Mouse (Mus musculus) spleen, postnatal 4 days (tissue): ENCODE results near the gene Gm43552.
"Not testable (repeated sequence)": the region's sequence is repeated elsewhere in the genome, so short reads cannot be mapped to it uniquely, and the experiment has no call there.

Experiments used
- DNase-seq, 2 experiments: peaks; one replicate each; pipeline ENCODE4 v3.0.0; 2022; ENCODE audit warnings: low spot score in 2 of 2

Gm43552 gene

DNA sequence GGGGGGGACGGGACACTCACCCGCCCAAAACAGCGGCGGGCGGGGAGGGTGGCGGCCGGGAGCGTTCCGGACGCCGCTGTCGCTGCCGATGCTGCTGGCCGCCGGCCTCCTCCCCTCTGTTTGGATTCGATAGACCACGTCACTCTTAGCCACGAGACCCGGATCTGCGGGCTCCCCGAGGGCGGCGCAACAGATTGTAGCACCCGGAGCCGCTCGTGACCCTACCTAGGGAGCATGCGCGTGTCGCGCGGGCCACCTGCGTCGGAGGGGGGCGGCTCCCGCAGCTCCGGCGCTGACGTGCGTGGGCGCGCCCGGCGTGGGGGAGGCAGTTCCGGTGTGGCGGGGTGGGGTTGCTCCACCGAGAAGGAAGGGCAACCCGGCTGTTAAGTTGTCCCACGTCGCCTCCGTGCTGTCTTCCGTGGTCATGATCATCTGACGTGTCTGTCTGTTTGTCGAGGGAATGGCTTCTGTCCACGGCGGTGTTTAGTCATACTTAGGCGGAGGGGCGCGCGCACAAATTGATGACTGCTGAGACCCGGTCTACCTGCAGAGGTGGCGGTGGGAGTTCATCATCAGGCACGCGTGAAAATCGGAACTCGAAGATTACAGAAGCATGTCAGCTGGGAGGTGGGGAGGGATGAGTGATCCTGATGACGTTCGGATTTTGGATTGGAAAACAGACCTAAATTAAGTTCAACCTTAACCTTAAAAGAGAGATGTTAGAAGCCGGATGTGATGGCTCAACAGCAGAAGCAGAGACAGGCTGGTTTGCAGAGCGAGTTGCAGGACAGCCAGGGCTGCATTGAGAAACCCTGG is at the start of gene Gm43552:
Gene Gm43552 (minus strand): TSS at position 118 of the 816 bp plus-strand sequence.
- DNase-seq = peak; percentile 92 to 95

DNA sequence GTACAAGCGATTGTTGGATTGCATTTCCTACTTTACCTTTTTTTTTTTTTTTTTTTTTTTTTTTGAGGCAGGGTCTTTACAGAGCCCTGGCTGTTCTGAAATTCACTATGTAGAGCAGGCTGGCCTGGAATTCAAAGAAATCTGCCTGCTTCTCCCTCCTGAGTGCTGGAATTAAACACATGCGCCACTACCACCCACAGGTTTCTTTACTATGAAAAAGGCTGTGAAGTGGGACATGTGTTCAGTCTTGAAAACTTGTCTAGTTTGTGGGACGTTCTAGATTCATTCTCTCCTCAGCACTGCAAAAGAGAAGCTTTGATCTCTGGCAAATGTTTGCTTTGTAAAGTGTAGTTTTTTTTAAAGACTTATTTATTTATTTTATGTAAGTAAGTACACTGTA is 49.3 kb upstream of the Gm43552 start:
- no peak for DNase-seq

DNA sequence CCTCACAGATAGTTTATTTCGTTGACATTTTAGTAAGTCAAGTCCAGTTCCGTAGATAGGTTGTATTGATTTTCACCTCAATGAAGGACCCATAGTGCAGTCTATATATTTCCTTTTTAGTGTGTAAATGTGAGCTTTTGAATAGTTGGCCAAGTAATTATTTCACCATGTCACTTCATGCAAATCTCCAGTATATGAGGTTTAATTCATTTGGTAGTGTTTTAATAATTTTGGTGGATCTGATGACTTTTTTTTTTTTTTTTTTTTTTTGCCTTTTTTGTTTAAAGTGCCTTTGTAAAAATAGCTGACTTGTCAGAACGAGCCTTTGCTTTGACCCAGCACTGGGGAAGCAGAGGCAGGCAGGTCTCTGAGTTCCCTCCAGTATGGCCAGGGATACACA is 47.2 kb upstream of the Gm43552 start:
- no peak for DNase-seq

DNA sequence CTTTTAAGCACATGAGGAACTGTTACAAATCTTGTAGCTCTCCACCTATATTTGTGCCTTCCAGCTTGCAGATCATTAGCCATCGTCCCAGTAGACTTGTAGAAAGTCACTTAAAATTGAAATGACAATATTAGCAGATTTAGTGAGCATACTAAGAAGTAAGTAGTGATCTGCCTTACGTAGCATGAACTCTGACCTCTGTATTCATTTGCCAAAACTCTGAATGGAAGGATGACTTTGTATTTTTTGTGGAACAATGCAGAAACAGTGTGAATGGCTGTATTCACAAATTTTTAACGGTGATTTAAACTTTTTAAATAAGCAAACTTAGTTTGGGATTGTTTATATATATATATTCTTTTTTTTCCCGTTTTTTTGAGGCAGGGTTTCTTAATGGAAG is 46.2 kb upstream of the Gm43552 start:
- DNase-seq = no peak

DNA sequence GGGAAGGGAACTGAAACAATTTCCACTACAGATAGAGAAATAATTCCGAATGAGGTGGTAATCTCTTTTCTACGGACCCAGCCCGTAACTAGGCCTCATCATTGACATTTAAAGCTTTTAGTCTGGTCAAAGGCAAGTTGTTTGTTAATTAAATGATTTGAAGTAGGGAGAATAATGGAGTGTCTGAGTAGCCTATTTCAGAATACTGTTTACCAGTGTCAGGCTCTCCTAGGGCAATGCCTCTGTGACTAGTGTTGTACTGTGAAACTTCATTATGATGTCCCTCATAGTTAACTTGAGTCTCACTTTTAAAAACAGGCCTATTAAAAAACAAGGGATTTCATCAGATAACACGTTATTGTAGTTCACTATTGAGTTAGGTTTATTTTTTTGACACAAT is 45.5 kb upstream of the Gm43552 start:
- DNase-seq = no peak

DNA sequence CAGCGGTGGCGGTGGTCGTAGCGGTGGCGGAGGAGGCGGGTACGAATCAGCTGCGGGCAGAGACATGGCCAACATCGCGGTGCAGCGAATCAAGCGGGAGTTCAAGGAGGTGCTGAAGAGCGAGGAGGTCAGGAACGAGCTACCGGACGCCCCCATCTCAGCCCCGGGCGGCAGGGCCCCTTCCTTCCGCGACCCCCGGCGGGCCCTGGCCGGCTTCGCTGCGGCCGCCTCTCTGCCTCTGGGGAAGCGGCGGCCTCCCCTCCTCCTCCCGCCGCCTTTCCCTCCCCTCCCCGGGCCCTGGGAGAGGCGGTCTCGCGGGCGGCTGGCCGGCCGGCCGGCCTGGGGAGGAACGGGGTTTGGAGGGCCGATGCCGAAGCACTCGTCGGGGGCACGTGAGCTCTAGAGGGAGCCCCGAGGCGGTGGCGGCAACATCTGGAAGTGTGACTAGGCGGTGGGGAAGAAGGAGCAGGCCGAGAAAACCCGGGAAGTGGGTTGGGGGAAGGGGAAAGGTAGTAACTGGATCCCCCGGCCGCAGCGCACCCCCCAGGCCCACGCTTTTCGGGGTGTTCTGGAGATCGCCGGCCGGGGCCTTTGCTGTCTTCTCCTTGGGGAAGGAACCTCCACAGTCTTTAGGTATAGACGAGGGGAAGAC is 44.9 kb upstream of the Gm43552 start:
- peak; percentile 61 to 84 for DNase-seq

DNA sequence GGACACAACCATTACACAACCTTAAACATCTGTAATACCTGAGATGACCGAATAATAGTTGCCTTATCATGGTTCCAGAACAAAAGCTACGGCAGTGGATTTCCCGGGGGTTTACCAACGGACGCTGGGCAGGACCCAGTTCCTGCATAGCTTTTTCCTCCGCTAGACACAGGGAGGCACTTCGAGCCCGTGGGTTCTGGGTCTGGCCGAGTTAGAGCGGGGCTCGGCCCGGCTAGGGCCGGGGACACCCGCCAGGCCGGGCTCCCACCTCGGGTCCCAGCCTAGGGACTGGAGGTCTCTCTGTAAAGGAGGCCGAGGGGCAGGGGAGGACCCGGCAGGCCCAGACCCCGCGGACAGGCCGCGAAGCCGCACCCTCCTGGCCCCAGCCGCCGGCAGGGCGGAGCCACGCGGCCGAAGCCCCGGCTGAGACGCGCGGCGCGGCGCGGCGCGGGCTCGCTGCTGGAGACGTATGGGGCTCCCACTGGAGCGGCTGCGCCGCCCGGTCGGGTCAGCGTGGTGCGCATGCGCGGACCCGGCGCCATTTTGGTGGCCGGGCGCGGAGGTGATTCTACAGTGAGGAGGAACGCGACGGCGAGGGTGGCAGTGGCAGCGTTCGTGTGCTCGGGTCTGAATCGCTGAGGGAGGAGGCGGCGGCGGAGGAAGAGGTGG is 44.3 kb upstream of the Gm43552 start, which contains the start of the genes Smim14 and Ube2k:
Gene Smim14 (minus strand): TSS at position 434 of the 669 bp plus-strand sequence.
Gene Ube2k (plus strand): TSS at position 483 of the 669 bp plus-strand sequence.
- DNase-seq = peak; percentile 95 to 99

DNA sequence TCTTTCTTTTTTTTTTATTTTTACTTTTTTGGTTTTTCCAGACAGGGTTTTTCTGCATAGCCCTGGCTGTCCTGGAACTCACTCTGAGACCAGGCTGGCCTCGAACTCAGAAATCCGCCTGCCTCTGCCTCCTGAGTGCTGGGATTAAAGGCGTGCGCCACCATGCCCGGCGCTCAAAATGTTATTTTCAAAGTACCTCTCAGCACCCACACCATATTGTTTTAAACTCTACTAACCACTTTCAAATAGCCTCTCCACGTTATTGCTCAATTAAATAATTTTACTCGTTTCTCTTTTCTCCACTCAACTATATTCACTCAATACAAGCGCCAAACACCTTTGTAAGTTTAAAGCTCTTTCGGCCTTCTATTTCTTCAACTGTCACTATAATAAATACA is 43.4 kb upstream of the Gm43552 start:
- DNase-seq = not testable (repeated sequence)

DNA sequence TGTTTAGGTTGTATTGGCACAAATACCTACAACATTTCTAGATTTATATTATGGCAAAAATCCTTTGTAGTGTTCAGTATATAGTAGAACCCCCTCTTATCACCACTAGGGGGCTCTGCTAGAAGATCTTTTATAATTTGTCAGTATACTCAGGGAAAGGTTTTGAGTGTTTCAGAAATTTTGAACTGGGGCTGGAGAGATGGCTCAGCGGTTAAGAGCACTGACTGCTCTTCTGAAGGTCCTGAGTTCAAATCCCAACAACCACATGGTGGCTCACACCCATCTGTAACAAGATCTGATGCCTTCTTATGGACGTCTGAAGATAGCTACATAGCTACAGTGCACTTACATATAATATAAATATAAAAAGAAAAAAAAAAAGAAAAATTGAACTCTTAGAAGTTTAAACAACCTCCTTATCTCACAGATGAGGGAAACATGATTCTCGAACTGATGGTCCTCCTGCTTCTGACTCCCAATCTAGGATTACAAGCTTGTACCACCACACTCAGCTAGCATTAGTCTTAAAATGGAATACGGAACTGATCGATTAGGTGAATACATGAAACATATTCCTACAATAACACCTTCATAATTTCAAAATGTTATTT is 42.9 kb upstream of the Gm43552 start:
- peak in 1 of 2 experiments; percentile 23 for DNase-seq

DNA sequence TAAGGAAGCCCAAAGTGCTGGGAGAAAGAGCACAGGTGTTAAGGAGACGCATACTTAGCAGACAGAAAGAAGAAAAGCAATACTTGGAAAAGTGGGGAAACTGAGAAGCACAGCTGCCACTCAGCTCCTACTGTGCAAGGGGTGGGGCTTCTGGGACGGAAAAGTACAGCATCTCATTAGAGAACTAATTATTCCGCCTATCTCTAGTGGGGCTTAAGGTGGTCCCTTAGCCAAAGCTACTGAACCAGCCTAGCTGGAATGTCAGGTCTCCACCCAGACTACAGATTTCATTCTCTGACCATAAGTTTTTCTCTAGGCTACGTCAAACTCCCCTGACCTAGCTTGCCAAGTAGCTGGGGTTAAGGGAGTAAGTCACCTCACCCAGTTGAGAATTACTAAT is 41.9 kb upstream of the Gm43552 start:
- no peak for DNase-seq

DNA sequence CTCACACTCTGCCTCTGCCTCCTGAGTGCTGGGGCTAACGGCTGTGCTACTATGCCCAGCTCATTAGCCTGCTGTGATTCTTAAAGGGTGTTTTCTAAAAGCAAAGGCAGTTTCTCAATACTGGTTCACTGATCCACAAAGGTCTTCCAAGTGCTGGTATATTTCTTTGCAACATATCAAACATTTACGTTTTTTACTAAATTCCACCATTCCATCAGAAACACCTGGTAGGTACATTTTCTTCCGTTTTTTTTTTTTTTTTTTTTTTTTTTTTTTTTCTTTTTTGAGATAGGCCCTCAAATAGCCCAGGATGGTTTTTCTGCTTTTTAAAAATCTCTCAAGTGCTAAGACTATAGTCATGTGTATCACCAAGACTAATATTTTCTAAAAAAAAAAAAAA is 38.6 kb upstream of the Gm43552 start:
- DNase-seq = no peak

DNA sequence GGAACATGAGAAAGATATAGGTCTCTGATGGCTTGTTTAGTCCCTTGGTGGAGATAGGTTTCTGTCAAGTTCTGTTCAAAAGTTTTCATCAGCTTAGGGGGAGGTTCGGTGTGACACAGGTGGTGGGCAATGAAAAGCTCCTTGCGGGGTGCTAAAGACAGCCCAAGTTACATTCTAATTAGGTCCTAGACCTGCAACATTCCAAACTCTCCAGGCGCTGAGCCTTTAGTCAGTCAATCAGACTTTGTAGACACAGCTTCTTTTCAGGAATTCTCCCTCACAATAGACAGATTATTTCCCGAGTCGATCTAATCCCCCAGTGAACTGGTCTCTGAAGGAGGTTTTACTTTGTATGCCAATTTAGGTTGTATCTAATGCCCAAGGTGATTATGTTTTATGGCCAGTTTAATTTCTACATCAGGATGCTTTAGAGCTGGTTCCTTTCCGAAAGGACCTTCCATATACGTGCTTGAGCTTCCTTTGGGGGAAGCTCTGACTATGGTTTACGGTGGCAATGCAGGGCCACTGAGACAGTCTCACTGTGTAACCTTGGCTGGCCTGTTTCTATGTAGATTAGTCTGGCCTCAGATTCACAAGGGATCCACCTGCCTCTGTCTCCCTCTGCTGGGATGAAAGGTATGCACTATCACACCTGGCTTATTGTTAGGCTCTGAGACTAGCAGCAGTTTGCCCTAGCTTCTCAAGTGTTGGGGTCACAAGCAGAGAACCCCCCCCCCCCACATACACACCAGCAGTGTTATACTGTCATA is 33.2 kb upstream of the Gm43552 start:
- DNase-seq = peak in 1 of 2 experiments; percentile 19

DNA sequence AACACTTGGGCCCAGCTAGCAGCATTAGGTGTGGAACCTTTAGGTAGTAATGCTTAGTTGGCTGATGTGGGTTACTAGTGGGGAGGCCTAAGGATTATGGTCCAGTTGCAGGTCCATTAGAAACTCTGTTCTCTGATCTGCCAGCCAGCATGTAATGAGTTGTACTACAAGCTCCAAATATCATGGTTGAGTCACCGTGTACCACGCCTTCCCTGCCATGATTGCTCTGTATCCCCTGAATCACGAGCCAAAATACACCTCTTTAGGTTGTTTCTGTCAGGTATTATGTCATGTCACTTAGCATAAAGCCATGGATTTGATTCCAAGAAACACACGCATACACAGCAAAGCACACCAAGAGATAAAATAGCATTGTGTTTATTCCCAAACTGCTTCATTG is 32.2 kb upstream of the Gm43552 start:
- DNase-seq = no peak

DNA sequence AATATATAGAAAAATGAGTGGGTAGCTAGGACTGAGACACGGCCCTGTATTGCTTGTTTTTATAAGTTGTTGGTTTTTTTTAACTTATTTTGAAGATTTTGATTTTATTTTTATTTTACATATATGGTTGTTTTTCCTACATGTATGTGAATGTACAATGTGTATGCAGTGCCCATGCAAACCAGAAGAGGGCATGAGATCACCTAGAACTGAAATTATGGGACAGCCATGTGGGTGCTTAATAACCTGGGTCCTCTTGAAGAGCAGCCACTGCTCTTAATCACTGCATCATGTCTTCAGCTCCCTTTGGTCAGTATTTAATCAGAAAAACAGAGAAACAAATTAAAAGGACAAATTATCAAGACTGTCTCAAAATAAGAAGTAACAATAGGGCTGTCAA is 29.2 kb upstream of the Gm43552 start:
- no peak for DNase-seq

DNA sequence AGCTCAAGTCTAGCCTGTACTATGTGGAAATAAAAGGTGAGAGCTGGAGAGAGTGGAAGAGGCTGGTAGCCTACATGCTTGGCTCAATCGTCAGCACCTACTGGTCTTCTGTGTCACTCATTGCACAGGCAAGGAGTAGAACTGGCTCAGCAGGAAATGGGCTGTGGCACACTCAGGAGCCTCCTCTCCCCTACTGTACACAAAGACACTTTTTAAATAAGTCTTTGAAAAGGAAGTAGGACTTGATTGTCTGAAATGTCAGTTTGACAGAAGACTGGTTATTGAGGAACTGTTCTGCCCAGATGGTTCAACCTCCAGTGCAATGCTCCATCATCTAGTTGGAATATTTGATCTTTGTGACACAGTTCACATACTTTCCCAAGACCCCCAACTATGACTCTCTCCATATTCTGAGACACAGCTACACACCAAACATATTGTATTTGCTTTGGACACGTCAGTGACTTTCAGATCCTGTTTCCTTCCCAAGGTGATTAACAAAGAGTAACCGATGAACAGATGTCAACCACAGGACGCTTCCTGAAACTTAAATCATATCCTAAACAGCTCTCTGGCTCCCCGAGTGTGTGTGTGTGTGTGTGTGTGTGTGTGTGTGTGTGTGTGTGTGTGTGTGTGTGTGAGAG is 22.1 kb upstream of the Gm43552 start:
- DNase-seq = no peak

DNA sequence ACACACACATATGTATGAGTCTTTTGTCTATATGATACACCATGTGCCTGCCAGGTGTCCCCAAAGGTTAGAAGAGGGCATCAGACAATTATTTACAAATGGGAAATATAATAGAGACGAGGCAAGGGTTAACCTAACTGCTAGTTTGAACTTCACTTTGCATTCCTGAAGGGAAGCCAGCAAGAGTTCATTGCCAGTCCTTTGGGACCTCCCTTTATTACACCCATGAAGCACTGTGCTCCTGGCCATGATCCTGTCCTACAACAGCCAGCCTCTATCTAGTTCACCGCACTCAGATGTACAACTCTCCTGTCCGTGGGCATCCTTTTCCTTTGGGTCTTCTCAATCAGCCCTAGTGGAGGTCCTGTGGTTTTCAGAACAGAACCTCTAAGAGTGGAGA is 20.9 kb upstream of the Gm43552 start:
- DNase-seq = no peak

DNA sequence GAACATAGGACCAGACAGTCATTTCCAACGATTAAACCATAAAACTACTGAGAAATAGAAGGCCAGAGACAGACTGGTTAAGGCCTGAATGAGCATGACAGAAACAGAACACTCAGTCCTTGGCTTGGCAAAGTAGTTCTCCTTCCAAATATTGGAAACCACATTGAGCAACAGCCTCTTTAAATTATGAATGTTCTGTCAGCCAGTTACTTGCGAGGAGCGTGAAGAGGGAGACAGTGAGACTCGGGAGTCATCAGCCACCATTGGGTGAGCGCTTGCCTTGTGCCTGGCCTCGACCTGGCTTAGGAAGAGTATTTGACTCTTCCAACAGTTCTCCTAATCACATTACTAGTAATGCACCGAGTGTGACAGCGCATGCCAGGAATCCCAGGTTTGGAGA is 15.8 kb upstream of the Gm43552 start:
- DNase-seq = no peak

DNA sequence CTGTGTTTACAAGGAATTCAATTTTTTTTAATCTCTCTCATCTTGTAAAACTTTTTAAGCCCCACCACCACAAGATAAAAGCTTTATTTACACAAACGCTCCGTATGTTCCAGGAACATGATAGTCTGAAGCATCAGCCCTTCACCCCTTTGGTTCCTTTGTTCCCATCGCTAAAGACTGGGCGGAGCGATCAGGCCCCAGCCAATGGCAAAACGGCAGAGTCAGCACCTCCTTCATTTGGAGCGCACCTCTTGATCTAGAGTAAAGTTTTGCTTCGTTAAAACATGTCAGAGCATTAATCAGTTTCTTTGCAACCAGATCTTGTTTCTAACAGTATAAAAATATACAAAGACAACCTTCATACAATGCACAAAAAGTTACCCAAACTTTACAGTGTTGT is 13.2 kb upstream of the Gm43552 start:
- peak in 1 of 2 experiments; percentile 37 for DNase-seq

DNA sequence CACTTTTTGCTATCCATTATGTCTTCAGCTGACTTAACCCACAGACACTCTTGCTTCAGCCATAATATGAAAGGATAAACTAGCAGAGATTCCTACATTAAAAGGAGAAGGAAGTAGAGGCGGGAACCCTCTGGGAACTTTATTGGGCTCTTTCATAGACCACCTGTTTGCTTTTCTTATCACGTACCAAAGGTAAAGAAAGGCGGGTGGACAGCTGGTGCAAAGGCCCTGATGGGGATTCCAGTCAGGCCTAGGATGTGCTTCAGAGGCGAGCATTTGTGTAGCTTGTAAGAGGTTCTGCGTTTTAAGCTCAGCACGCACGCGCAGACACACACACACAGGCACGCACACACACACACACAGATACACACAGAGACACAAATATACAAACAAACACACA is 8.8 kb upstream of the Gm43552 start:
- no peak for DNase-seq

DNA sequence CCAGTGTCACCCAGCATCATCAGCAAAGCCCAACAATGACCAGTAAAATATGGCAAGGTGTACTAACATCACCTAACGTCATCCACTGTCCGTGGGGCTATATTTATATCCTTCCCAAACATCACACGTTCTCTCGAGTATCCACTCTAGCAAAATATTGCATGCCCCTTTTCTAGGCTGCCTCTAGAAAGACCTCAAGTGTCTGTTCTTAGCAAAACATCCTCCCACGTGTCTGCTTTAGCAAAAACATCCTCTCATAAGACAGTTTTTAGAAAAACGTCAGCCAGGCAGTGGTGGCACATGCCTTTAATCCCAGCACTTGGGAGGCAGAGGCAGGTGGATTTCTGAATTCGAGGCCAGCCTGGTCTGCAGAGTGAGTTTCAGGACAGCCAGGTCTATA is 7.6 kb upstream of the Gm43552 start:
- DNase-seq = no peak
